Mouse (Mus musculus): ENCODE data around the gene Unc13b.

- TF ChIP-seq GATA1 (IDR thresholded peaks at IDR 0.05; ENCODE audit: borderline replicate concordance, low read length): no peak
- no peak for TF ChIP-seq FLI1 (IDR thresholded peaks at IDR 0.05; ENCODE audit: low read length)
Measured at GRCm38 (mm10) chr4:43231821-43232220, 173.1 kb downstream of the Unc13b start.
